Mouse (Mus musculus) intestine, embryonic 16.5 days (tissue): ENCODE results near the gene Mthfd2l. TPM values are rescaled to one million over a fixed set of nuclear protein-coding genes. Genes with fewer than 3 reads are reported as not detected.

ENCODE experiments used
- ATAC-seq: fragments of 200-750 bp; cut with Nextera tagmentation; 2 replicates; pipeline ENCODE4 v1.8.0; 2017; ENCODE audit warnings: moderate TSS enrichment, moderate library complexity
- H3K27ac ChIP-seq: fragments of 300-500 bp; sonication (generic); 2 replicates; pipeline ENCODE4 v1.5.1; 2014; ENCODE audit warnings: mild to moderate bottlenecking, low read length
- H3K27me3 ChIP-seq: fragments of 300-500 bp; sonication (generic); replicated peaks from 2 replicates; pipeline ENCODE4 v1.6.1; 2014; ENCODE audit warnings: low read length, control low read depth, mixed read lengths; ENCODE audit not compliant: control insufficient read depth, insufficient read depth
- H3K36me3 ChIP-seq: fragments of 300-500 bp; sonication (generic); 2 replicates; pipeline ENCODE4 v1.6.1; 2014; ENCODE audit warnings: low read length, control low read depth; ENCODE audit not compliant: control insufficient read depth, insufficient read depth
- H3K4me1 ChIP-seq: fragments of 300-500 bp; sonication (generic); 2 replicates; pipeline ENCODE4 v1.6.1; 2014; ENCODE audit warnings: low read length, control low read depth, mixed read lengths; ENCODE audit not compliant: control insufficient read depth, insufficient read depth
- H3K4me2 ChIP-seq: fragments of 300-500 bp; sonication (generic); 2 replicates; pipeline ENCODE4 v1.6.1; 2014; ENCODE audit warnings: low read depth, low read length, control low read depth
- H3K4me3 ChIP-seq: fragments of 300-500 bp; sonication (generic); 2 replicates; pipeline ENCODE4 v1.5.1; 2014; ENCODE audit warnings: mild to moderate bottlenecking, low read length
- H3K9ac ChIP-seq: fragments of 300-500 bp; sonication (generic); 2 replicates; pipeline ENCODE4 v1.6.1; 2014; ENCODE audit warnings: low read depth, low read length
- H3K9me3 ChIP-seq: fragments of 300-500 bp; sonication (generic); 2 replicates; pipeline ENCODE4 v1.6.1; 2016; ENCODE audit warnings: low read length, control low read depth; ENCODE audit not compliant: control insufficient read depth
- WGBS: fragments of 180-500 bp; shearing (Covaris S2); extraction: QIAGEN DNeasy Blood & Tissue Kit; methylation state at CpG from one replicate; pipeline ENCODE4 v1.1.7; 2014; 5-methylcytosine and 5-hydroxymethylcytosine counted together
- polyA plus RNA-seq: library from polyadenylated mRNA; unstranded; fragments of >200 nt; fragmentation: Nextera tagmentation; extraction: Ambion mirVana; gene quantifications from 2 replicates; pipeline ENCODE4 v1.2.1, GENCODE M21; 2015

The Mthfd2l gene
- polyA plus RNA-seq, 1 experiment from 2014 or later = 33.1 TPM

GRCm38 (mm10) chr5:90930546-90930945, 371 bp upstream of the Mthfd2l start:
- peak overlapping the region; percentile 97 for H3K9ac ChIP-seq
- peak overlapping the region; percentile 98 for H3K27ac ChIP-seq
- H3K27me3 ChIP-seq = no peaks in the 10 kb centered on the region
- H3K4me3 ChIP-seq = peak overlapping the region; percentile 77
- H3K4me2 ChIP-seq = peak overlapping the region; percentile 63
- peak; percentile 31 for ATAC-seq
- H3K4me1 ChIP-seq = no peaks in the 10 kb centered on the region
- 34% methylated on average over 2 of the region's 2 CpGs for WGBS
- H3K36me3 ChIP-seq = peaks cover 3% of the 10 kb centered on the region; the same call in 1 of the 2 replicates
- H3K9me3 ChIP-seq = no peaks in the 10 kb centered on the region

DNA sequence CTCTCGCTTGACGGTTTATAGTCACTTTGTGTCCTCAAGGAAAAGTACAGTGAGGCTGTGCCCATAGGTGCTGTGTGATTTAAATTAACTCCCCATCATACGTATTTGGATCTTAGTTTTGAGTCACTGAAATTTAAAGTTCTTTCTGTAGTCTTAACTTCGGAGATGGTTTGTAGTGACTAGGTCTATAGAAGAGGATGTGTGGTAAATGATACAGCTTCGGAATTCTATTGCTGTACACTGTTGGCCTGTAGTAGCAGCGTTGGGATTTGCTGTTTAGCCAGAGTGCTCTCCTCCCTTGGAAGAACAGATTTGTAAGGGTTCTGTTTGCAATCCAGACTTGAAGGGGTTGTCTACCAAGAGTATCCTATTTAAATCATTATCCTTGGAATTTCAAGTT, 994 bp downstream of the Mthfd2l start:
- peak overlapping the region; percentile 77 for H3K4me3 ChIP-seq
- H3K4me1 ChIP-seq = no peaks in the 10 kb centered on the region
- peaks cover 3% of the 10 kb centered on the region; the same call in 1 of the 2 replicates for H3K36me3 ChIP-seq
- no peaks in the 10 kb centered on the region for H3K27me3 ChIP-seq
- peak; percentile 9 for ATAC-seq
- H3K27ac ChIP-seq = peak overlapping the region; percentile 98
- H3K9me3 ChIP-seq = no peaks in the 10 kb centered on the region
- H3K4me2 ChIP-seq = peak overlapping the region; percentile 63
- 4% methylated on average over 6 of the region's 6 CpGs for WGBS
- H3K9ac ChIP-seq = peak overlapping the region; percentile 97

DNA sequence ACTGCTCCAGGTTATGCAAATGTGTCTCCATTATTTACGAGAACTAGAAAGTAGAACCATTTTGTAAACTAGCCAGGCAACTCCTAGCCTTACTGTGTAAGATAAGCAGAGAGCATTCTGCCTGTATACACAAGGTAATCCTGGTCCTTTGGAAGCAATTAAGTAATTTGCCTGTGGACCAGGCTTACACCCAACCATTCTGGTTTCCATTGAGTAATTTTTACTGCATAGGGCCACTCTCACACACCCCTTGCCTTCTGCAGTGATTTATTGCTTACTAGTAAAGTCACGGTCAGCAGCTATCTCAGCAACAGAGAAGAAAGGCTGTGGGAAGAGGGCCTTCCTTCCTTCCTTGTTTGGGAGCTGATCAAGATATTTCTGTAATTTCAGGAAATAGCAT, 5.8 kb downstream of the Mthfd2l start:
- 37% methylated on average over 2 of the region's 2 CpGs for WGBS
- no peak overlapping the region for H3K27ac ChIP-seq
- peak; percentile 97 for ATAC-seq

GRCm38 (mm10) chr5:90945453-90945852, 14.5 kb downstream of the Mthfd2l start:
- ATAC-seq = no peak

More for the DNA sequence above, 5.8 kb downstream of the Mthfd2l start:
- Histone ChIP-seq H3K36me3 (peaks cover 3% of the 10 kb centered on the region; the same call in 1 of the 2 replicates), H3K9ac (no peak overlapping the region), H3K9me3 (no peaks in the 10 kb centered on the region), H3K4me3 (no peak overlapping the region), H3K4me2 (no peak overlapping the region), H3K4me1 (no peaks in the 10 kb centered on the region), H3K27me3 (no peaks in the 10 kb centered on the region)

DNA sequence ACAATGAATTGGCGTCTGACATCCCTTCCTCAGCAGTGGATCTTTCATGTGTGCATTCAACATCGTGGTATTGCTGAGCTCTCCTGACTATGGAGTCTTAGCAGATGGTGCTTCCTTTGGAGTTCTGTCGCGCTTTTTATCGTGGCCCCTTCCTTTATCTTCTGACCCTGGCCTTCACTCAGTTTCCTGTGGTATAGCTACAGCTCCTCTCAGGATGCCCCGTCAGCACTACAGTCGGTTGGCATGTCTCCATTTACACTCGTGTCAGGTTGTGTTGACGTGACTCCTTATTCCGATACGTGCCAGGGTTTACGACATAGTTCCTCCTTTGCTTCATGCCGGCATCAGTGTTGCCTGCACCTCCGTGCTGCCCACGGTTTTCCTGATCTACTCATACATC, 18.6 kb downstream of the Mthfd2l start:
- H3K4me2 ChIP-seq = no peak overlapping the region
- H3K36me3 ChIP-seq = no peaks in the 10 kb centered on the region
- H3K9me3 ChIP-seq = no peaks in the 10 kb centered on the region
- no peaks in the 10 kb centered on the region for H3K4me1 ChIP-seq
- ATAC-seq = no peak
- H3K27me3 ChIP-seq = no peaks in the 10 kb centered on the region
- no peak overlapping the region for H3K27ac ChIP-seq
- H3K4me3 ChIP-seq = no peak overlapping the region
- 84% methylated on average over 15 of the region's 15 CpGs for WGBS
- no peak overlapping the region for H3K9ac ChIP-seq

More at GRCm38 (mm10) chr5:90945453-90945852, 14.5 kb downstream of the Mthfd2l start:
- Histone ChIP-seq H3K36me3 (no peaks in the 10 kb centered on the region), H3K27me3 (no peaks in the 10 kb centered on the region), H3K9me3 (no peaks in the 10 kb centered on the region), H3K27ac (no peak overlapping the region), H3K4me1 (no peaks in the 10 kb centered on the region), H3K9ac (no peak overlapping the region), H3K4me3 (no peak overlapping the region), H3K4me2 (no peak overlapping the region)
- 90% methylated on average over 2 of the region's 2 CpGs for WGBS

GRCm38 (mm10) chr5:90951475-90951874, 20.6 kb downstream of the Mthfd2l start:
- H3K4me1 ChIP-seq = no peaks in the 10 kb centered on the region
- no peak for ATAC-seq
- no peak overlapping the region for H3K9ac ChIP-seq
- no peak overlapping the region for H3K4me3 ChIP-seq
- no peaks in the 10 kb centered on the region for H3K9me3 ChIP-seq
- 33% methylated on average over 2 of the region's 2 CpGs for WGBS
- no peak overlapping the region for H3K27ac ChIP-seq
- no peak overlapping the region for H3K4me2 ChIP-seq
- H3K36me3 ChIP-seq = no peaks in the 10 kb centered on the region
- no peaks in the 10 kb centered on the region for H3K27me3 ChIP-seq

DNA sequence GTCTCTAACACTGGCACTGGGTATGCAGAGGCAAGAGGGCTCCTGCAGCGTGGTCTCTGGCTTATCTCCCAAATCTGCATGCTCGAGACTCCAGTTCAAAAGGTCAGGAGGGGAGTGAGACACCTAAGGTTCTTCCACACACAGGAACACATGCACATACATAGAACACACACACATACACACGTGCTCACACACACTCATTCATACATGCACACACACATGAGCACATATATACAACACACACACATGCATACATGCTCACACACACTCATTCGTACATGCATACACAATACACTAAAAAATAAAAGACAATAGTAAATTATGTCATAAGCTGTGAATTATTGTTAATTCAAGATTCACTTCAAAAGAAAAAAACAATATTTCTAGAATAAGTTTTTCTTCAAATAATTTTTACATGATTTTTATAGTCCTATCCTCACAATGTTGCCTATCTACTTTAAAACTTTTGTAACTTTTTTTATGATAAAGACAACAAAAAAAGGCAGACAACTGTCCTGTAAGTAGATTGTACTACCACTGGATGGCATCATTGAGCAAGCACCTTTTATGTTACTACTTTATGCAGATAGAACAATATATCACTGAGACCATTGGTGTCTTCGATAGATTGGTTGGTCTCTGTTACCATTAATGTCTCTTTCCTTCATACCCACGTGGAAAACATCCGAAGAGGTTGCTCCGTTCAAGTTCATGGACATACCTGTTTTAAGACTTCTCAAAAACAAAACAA, 22.0 kb downstream of the Mthfd2l start:
- Histone ChIP-seq H3K36me3 (no peaks in the 10 kb centered on the region), H3K9ac (no peak overlapping the region), H3K4me2 (no peak overlapping the region), H3K27me3 (no peaks in the 10 kb centered on the region), H3K9me3 (no peaks in the 10 kb centered on the region), H3K27ac (no peak overlapping the region), H3K4me1 (no peaks in the 10 kb centered on the region), H3K4me3 (no peak overlapping the region)
- 83% methylated on average over 8 of the region's 8 CpGs for WGBS
- ATAC-seq = no peak

DNA sequence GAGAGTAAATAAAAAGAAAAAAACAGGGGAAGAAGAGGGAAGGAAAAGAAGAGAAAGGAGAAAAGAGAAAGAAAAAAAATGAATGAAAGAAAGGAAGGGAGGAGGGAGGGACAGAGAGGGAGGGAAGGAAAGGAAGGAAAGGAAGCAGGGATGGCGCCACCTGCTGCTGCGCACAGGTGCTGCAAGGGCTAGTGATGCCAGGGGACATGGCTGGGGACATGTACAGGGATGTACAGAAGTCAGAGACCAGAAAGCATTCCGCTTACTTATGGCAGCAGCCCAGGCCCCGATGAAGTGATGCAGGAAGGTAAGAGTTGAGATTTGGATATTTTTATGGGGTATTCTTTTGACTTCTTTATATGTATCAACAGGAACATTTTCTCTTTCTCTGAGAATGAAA, 33.4 kb downstream of the Mthfd2l start:
- no peaks in the 10 kb centered on the region for H3K36me3 ChIP-seq
- H3K27me3 ChIP-seq = no peaks in the 10 kb centered on the region
- no peak overlapping the region for H3K9ac ChIP-seq
- H3K9me3 ChIP-seq = no peaks in the 10 kb centered on the region
- 68% methylated on average over 4 of the region's 4 CpGs for WGBS
- no peaks in the 10 kb centered on the region for H3K4me1 ChIP-seq
- no peak overlapping the region for H3K4me3 ChIP-seq
- H3K4me2 ChIP-seq = no peak overlapping the region
- no peak for ATAC-seq
- no peak overlapping the region for H3K27ac ChIP-seq

DNA sequence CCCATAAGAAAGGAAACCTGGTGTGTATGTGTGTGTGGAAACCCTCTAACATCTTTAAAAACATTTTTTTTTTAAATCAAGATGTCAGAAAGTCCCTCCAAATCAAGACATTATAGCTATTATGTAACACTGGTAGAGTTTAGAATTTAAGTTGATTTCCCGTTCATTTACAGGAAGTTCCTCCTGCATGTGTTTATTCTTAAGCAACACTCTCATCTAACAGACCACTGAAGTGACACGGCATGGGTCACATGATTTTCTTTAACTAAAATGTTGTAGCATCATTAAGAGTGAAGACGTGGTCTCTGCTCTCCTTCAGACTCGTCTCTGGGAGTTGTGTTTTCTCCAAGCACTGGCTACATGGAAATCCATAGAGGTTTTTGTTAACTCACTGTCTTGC, 33.8 kb downstream of the Mthfd2l start:
- H3K27me3 ChIP-seq = no peaks in the 10 kb centered on the region
- H3K4me1 ChIP-seq = no peaks in the 10 kb centered on the region
- no peak for ATAC-seq
- no peaks in the 10 kb centered on the region for H3K36me3 ChIP-seq
- H3K4me2 ChIP-seq = no peak overlapping the region
- H3K27ac ChIP-seq = no peak overlapping the region
- no peak overlapping the region for H3K4me3 ChIP-seq
- whole genome bisulfite sequencing = 77% methylated on average over 4 of the region's 4 CpGs
- H3K9me3 ChIP-seq = no peaks in the 10 kb centered on the region
- H3K9ac ChIP-seq = no peak overlapping the region
